11 mouse cellular contexts compared by ENCODE assay signal in the genomic region with DNA sequence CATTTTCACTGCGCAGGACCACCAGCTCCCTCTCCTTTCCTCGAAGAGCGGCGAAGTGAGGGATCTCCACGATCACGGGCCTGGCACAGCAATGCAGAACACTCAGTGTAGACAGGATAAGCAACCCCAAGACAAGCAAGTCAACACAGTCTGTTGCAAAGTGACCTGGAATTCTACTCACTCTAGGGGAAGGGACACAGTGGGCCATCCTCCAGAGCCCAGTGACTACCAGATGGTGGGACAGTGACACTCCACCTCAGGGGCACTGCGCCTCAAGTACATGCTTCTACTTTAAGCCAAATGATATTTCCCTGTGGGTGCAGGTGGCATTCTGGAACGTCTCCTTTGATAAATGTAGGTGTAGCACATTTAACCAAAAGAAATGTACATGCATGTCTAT.
A peak's percentile ranks its signal among the peaks of the same experiment; 100 is the strongest.
DNase-seq lines count a peak whose midpoint lies in the region.
"Had no signal": no experiment of that assay in that cellular context is flagged by ENCODE, and none has a peak within 500 bp of the region (broad histone marks: within the 10 kb centered on the region; RNA-seq: fewer than 3 reads in every experiment).

No protein-coding gene starts in this region.

- DNase-seq in cerebellum, adult 11 months = peak; percentile 47
- peak; percentile 67 to 76 for DNase-seq in cerebellum, adult 18-20 months
- DNase-seq in cerebellum, adult 9-11 months = peak; percentile 79
- DNase-seq in cerebellum, postnatal 36 days = peak; percentile 50 to 63
- no peak for DNase-seq in ovary, postnatal 10 days (ENCODE audit: low spot score)
- no peak for DNase-seq in spleen, adult 18-20 months
- DNase-seq in lung, postnatal 25 days (ENCODE audit: low spot score) = no peak
- DNase-seq: adrenal gland, adult 8-10 months; gastrocnemius, postnatal 14 days; heart, postnatal 36 days; kidney, adult 8-10 months had no signal

Comparison
In these comparisons a context has a peak if more than half of its experiments do, and no peak if none do; other contexts are left out.
1. DNase-seq: peak in cerebellum, adult 11 months (single experiment), cerebellum, adult 18-20 months (2 of 2), cerebellum, adult 9-11 months (single experiment) and cerebellum, postnatal 36 days (2 of 2); none in ovary, postnatal 10 days (single experiment), spleen, adult 18-20 months (0 of 2) and lung, postnatal 25 days (single experiment).